Mouse (Mus musculus) T-helper 1 cell (primary cell): ENCODE measurements around the gene Pgr15l.

Source experiments
- in situ Hi-C: fragments of 300-600 bp; cut with MboI, MseI; formaldehyde crosslinking; loops from one replicate; pipeline ENCODE4 v1.15.1; 2025; ENCODE audit warnings: high pct_unique_total_duplicates

Pgr15l gene

GRCm38 (mm10) chrX:97072369-97072768 lies at the start of gene Pgr15l:
TSS of gene Pgr15l (plus strand) at chrX:97072596.
- in situ Hi-C loops, result no loop called here

GRCm38 (mm10) chrX:97027540-97027939 lies 44.9 kb upstream of the Pgr15l start:
- in situ Hi-C loops, result no loop called here

- in situ Hi-C loops, result no loop called here
Observed at GRCm38 (mm10) chrX:97069816-97070215, 2.6 kb upstream of the Pgr15l start.
